Mouse (Mus musculus) hindbrain, embryonic 13.5 days (tissue): ENCODE data around the gene Picalm. TPM values are rescaled to one million over a fixed set of nuclear protein-coding genes. Genes with fewer than 3 reads are reported as not detected.
"Not testable (repeated sequence)": the region's sequence is repeated elsewhere in the genome, so short reads cannot be mapped to it uniquely, and the experiment has no call there.

Source experiments
- ATAC-seq: fragments of 200-750 bp; cut with Nextera tagmentation; 2 replicates; pipeline ENCODE4 v1.8.0; 2017; ENCODE audit warnings: moderate TSS enrichment; ENCODE audit not compliant: low FRiP score
- H3K27ac ChIP-seq: fragments of 300-500 bp; sonication (generic); 2 replicates; pipeline ENCODE4 v1.5.1; 2015; ENCODE audit warnings: inconsistent platforms, mild to moderate bottlenecking, moderate library complexity
- H3K27me3 ChIP-seq: fragments of 300-500 bp; sonication (generic); 2 replicates; pipeline ENCODE4 v1.6.1; 2015; ENCODE audit warnings: mild to moderate bottlenecking, inconsistent platforms
- H3K36me3 ChIP-seq: fragments of 300-500 bp; sonication (generic); 2 replicates; pipeline ENCODE4 v1.6.1; 2015; ENCODE audit warnings: mild to moderate bottlenecking, inconsistent platforms
- H3K4me1 ChIP-seq: fragments of 300-500 bp; sonication (generic); replicated peaks from 2 replicates; pipeline ENCODE4 v1.6.1; 2015; ENCODE audit warnings: inconsistent platforms
- H3K4me2 ChIP-seq: fragments of 300-500 bp; sonication (generic); 2 replicates; pipeline ENCODE4 v1.6.1; 2015; ENCODE audit warnings: inconsistent platforms, mild to moderate bottlenecking, moderate library complexity
- H3K4me3 ChIP-seq: fragments of 300-500 bp; sonication (generic); 2 replicates; pipeline ENCODE4 v1.5.1; 2015; ENCODE audit warnings: mild to moderate bottlenecking, inconsistent platforms
- H3K9ac ChIP-seq: fragments of 300-500 bp; sonication (generic); 2 replicates; pipeline ENCODE4 v1.6.1; 2015; ENCODE audit warnings: mild to moderate bottlenecking, inconsistent platforms
- H3K9me3 ChIP-seq: fragments of 300-500 bp; sonication (generic); 2 replicates; pipeline ENCODE4 v1.6.1; 2016; ENCODE audit warnings: inconsistent platforms
- WGBS: fragments of 180-500 bp; shearing (Covaris S2); methylation state at CpG from one replicate; pipeline ENCODE4 v1.1.7; 2015; 5-methylcytosine and 5-hydroxymethylcytosine counted together
- polyA plus RNA-seq: library from polyadenylated mRNA; unstranded; fragments of >200 nt; fragmentation: Nextera tagmentation; extraction: Ambion mirVana; gene quantifications from 2 replicates; pipeline ENCODE4 v1.2.1, GENCODE M21; 2015

The Picalm gene
- polyA plus RNA-seq, 1 experiment from 2014 or later, result 42.4 TPM

DNA sequence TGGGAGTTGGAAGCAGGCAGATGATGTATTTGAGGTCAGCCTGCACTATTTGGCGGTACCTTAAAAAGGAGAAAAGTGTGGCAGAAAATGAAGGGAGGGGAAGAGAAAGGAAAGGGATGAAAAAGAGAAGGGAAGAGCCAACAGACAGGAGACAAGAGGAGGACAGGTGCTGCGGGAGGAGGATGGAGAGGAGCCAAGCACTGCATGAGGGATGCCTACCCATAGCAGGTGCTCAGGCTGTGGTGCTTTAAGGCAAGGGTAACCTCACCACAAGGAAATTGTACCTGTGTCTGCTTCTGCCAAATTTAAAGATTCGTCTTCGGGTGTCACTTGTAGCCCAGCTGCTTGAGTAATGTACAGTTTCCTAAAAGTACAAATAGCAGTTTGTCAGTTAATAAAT is 98.1 kb downstream of the Picalm start:
- no peak overlapping the region for H3K27ac ChIP-seq
- no peak for ATAC-seq
- H3K27me3 ChIP-seq, result no peaks in the 10 kb centered on the region
- WGBS, result 90% methylated on average over 4 of the region's 4 CpGs
- H3K9me3 ChIP-seq, result no peaks in the 10 kb centered on the region
- no peaks in the 10 kb centered on the region for H3K4me1 ChIP-seq
- no peaks in the 10 kb centered on the region for H3K36me3 ChIP-seq
- no peak overlapping the region for H3K4me2 ChIP-seq
- H3K4me3 ChIP-seq, result no peak overlapping the region
- no peak overlapping the region for H3K9ac ChIP-seq

DNA sequence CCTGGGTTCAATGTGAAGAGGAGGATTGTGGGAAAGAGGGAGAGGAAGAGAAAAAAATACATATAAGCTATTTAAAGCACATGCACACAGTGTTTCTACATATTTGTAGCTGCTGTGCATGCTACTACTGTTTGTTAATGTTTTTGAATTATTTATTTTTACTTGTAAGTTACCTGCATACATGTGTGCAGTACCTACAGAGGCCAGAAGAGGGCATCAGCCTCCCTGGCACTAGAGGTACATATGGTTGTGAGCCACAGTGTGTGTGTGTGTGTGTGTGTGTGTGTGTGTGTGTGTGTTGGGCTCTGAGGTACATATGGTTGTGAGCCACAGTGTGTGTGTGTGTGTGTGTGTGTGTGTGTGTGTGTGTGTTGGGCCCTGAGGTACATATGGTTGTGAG is 98.9 kb downstream of the Picalm start:
- not testable (repeated sequence) for H3K9ac ChIP-seq, ATAC-seq, H3K36me3 ChIP-seq, H3K4me3 ChIP-seq, H3K9me3 ChIP-seq, H3K27me3 ChIP-seq, H3K27ac ChIP-seq, H3K4me1 ChIP-seq, H3K4me2 ChIP-seq

DNA sequence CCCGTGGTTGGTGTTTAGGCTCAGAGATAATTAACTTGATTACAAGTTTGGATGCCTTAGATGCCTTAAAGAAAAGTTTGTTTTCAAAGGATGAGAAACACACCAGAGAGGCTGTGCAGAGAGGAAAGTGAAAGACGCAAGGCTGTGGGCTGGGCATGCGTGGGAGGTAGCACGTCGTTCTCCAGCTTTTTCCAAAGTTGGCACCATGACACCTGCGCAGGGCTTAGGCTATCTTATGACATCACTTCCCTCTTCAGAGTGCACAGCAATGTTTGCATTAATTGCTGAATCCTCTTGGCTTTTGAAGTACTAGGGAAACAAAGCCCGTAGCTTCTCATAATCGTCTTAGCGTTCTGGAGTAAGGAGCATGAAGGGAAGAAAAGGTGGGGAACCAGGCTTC is 101.4 kb downstream of the Picalm start:
- Histone ChIP-seq H3K9ac (no peak overlapping the region), H3K27ac (no peak overlapping the region), H3K9me3 (no peaks in the 10 kb centered on the region), H3K27me3 (no peaks in the 10 kb centered on the region), H3K4me1 (no peaks in the 10 kb centered on the region), H3K4me3 (no peak overlapping the region), H3K4me2 (no peak overlapping the region), H3K36me3 (no peaks in the 10 kb centered on the region)
- WGBS, result 83% methylated on average over 9 of the region's 9 CpGs
- no peak for ATAC-seq

DNA sequence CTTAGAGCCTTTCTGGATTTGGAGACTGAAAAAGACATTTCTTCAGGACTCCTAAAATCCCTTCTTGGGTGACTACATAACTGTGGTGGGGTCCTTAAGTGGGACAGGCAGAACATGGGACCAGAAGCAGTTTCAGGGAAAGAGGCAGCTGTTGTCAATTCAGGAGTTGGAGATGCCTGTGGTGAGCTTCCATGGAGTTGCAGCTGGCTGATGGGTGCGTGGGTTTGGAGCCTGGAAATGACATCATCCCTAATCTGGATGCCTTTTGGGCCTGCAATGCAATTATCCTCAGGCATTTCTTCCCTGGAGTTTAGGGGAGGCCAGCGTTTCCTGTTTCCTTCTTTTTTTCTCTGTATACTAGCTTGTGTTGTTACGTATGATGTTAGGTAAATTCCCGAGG is 103.9 kb downstream of the Picalm start:
- no peaks in the 10 kb centered on the region for H3K27me3 ChIP-seq
- WGBS, result 63% methylated on average over 4 of the region's 4 CpGs
- ATAC-seq, result no peak
- no peaks in the 10 kb centered on the region for H3K9me3 ChIP-seq
- H3K9ac ChIP-seq, result no peak overlapping the region
- H3K4me2 ChIP-seq, result no peak overlapping the region
- no peaks in the 10 kb centered on the region for H3K4me1 ChIP-seq
- no peaks in the 10 kb centered on the region for H3K36me3 ChIP-seq
- no peak overlapping the region for H3K4me3 ChIP-seq
- no peak overlapping the region for H3K27ac ChIP-seq

DNA sequence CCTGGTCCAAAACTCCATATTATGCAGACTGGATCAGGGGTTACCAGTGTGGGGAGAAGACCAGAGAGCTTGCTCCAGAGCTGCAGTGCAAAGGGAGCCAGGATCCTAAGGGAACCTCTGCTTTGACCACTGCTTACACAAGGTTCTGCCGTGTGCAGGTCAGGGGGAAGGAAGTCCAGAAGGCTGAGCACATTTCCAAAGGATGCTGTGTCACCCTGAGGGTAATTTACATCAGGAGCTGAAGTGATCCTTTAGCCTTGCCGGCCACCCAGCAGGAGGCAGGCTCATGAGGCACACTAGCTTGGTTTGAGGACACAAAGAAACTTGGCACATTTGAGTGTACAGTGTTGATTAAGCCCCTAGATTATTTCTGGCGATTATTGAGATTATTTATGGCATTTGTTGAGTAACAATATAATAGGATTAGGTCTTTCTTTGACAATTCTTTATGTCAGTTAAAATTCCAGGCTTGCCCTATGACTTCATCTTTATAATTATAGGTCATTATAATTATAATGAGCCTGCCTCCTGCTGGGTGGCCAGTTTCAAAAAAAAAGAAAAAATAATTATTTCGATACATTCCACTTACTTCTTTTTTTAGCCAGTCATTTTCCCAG is 106.4 kb downstream of the Picalm start:
- no peak for ATAC-seq
- Histone ChIP-seq H3K4me3 (no peak overlapping the region), H3K4me2 (no peak overlapping the region), H3K4me1 (no peaks in the 10 kb centered on the region), H3K9ac (no peak overlapping the region), H3K27me3 (no peaks in the 10 kb centered on the region), H3K27ac (no peak overlapping the region), H3K36me3 (no peaks in the 10 kb centered on the region), H3K9me3 (no peaks in the 10 kb centered on the region)
- 52% methylated on average over 4 of the region's 4 CpGs for WGBS

DNA sequence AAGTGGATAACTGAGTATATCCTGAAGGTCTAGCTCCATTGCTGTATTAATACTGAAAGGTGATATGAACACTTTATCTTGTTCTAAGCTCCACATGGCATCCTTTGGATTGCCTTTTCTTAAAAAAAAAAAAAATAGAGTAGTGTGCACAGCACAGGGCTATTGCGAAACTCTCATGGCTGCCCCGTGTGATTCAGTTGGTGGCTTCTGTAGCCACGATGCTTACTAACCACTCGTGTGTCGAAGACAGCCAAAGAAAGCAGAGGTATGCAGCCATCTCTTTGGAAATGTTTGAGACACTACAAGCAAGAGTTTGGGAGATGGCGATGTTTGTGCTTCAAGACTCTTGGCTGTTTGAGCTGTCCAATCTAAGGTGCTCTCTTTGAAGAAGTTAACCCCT is 113.1 kb downstream of the Picalm start:
- Histone ChIP-seq H3K4me2 (no peak overlapping the region), H3K27ac (no peak overlapping the region), H3K27me3 (no peaks in the 10 kb centered on the region), H3K4me3 (no peak overlapping the region), H3K9me3 (no peaks in the 10 kb centered on the region), H3K36me3 (no peaks in the 10 kb centered on the region), H3K4me1 (no peaks in the 10 kb centered on the region), H3K9ac (no peak overlapping the region)
- ATAC-seq, result no peak
- WGBS, result 92% methylated on average over 6 of the region's 6 CpGs

DNA sequence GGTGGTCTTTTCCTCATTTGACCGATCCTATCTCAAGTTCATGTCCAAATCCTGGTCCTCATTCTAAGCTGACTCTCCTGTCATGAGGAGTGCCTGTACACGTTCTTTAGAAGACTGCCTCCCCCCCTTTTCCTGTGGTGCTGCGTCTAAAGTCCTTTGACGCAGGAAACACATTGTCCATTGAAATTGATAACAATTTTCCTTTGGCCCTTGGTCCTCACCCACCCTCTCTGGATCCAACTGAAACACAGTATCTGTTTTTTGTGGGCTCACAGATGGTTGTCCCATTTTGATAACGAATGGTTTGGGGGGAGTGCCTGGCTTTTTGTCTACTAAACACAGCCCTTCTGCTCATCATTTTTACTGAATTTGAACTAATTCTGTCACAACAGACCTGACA is 113.6 kb downstream of the Picalm start:
- H3K4me3 ChIP-seq, result no peak overlapping the region
- no peaks in the 10 kb centered on the region for H3K4me1 ChIP-seq
- no peaks in the 10 kb centered on the region for H3K36me3 ChIP-seq
- no peaks in the 10 kb centered on the region for H3K27me3 ChIP-seq
- H3K4me2 ChIP-seq, result no peak overlapping the region
- ATAC-seq, result no peak
- H3K9me3 ChIP-seq, result no peaks in the 10 kb centered on the region
- H3K9ac ChIP-seq, result no peak overlapping the region
- no peak overlapping the region for H3K27ac ChIP-seq
- WGBS, result 80% methylated on average over 5 of the region's 5 CpGs

DNA sequence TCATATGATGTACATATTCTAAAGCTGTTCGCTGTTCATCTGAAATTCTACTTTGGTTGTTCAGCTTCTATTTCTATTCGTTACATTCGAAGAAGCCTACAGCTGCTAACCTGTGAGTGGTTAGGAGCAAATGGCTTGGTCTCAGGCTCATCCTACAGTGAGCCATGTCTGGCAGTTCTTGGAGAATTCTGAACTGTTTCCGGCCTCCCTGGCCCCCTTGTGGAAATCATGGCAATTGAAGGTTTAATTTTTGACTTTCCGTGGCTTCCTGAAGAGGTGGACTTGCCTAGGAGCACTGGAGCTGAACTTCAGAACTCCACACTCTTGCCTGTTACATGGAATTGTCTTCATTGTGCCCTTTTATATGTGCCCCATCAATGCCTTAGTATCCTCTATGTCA is 122.9 kb downstream of the Picalm start:
- Histone ChIP-seq H3K9me3 (no peaks in the 10 kb centered on the region), H3K27ac (no peak overlapping the region), H3K9ac (no peak overlapping the region), H3K4me1 (no peaks in the 10 kb centered on the region), H3K4me3 (no peak overlapping the region), H3K4me2 (no peak overlapping the region), H3K27me3 (no peaks in the 10 kb centered on the region), H3K36me3 (no peaks in the 10 kb centered on the region)
- WGBS, result 78% methylated on average over 5 of the region's 5 CpGs
- ATAC-seq, result no peak

DNA sequence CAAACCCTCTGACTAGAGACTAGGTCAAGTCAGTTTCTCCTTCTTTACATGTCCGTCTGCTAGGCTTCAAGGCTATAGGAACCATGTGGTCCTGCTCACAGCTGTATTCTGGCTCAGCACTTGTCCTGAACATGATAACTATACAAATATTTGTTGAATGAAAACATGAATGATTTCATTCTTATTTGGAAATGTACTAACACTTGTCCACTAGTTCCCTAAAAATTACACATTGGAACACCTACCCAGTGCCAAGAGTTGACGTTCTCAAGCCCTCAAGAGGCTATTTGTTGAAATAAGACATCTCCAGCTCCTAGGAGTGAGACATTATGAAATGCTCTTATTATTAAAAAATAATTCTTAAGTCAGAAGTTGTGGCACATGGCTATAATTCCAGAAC is 128.7 kb downstream of the Picalm start:
- H3K9ac ChIP-seq, result no peak overlapping the region
- no peaks in the 10 kb centered on the region for H3K36me3 ChIP-seq
- H3K27me3 ChIP-seq, result no peaks in the 10 kb centered on the region
- no peak overlapping the region for H3K4me2 ChIP-seq
- H3K4me3 ChIP-seq, result no peak overlapping the region
- H3K4me1 ChIP-seq, result peaks cover 12% of the 10 kb centered on the region
- WGBS, result 90% methylated on average over 2 of the region's 2 CpGs
- H3K9me3 ChIP-seq, result no peaks in the 10 kb centered on the region
- ATAC-seq, result no peak
- H3K27ac ChIP-seq, result no peak overlapping the region

DNA sequence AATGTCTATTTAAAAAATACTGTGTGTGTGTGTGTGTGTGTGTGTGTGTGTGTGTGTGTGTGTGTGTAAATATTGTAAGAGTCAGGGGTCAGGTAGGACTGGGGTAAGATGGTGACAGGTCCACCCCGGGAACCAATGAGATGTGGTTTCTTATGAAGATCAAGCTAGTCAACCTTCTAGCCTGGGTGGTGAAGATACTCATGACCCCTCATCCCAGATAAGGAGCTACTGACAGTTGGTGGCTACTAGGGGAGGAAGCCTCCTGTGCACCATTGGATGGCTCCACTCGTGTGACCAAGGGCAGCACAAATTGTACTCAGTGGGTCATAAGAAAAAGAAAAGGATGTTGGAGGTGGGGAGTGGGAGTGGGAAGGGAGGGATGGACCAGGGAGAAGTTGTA is 129.9 kb downstream of the Picalm start:
- Histone ChIP-seq H3K9ac (no peak overlapping the region), H3K27me3 (no peaks in the 10 kb centered on the region), H3K27ac (no peak overlapping the region), H3K4me1 (peaks cover 12% of the 10 kb centered on the region), H3K4me3 (no peak overlapping the region), H3K9me3 (no peaks in the 10 kb centered on the region), H3K4me2 (no peak overlapping the region), H3K36me3 (no peaks in the 10 kb centered on the region)
- 86% methylated on average over 2 of the region's 2 CpGs for WGBS
- ATAC-seq, result no peak

DNA sequence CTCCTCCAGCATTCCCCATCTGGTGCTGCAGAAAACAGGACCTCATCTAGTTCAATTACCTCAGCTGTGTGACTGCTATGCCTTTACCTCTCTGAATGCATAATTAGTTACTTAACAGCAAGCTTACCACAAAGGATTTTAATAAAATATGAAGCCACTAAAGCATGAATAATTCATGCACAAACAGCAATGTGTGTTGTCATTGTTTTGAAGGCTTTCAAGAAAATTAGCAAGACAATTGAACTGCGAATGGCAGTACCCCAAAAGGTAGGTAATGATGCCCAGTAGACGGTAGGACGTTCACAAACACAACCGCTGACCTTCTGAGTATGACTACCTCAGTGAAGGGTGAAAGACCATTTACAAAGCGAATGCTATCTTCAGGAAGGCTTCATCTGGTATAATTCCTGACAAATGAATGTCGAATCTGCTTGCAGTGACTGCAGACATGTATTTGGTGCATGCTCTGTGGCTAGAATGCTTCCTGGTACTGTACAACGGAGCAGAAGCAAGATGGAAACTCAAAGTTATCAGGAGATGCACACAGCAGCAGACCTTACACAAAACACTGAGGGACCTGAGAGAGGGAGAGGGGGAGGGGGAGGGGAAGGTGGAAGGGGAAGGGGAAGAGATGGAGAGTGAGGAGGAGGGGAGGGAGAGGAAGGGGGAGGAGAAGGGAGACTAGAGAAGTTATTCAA is 132.0 kb downstream of the Picalm start:
- Histone ChIP-seq H3K4me3 (0 out of 2 replicates have a peak overlapping the region, but pooled peaks have one; percentile 1), H3K27me3 (no peaks in the 10 kb centered on the region), H3K36me3 (no peaks in the 10 kb centered on the region), H3K27ac (peak overlapping the region; percentile 75), H3K9ac (no peak overlapping the region), H3K4me2 (peak overlapping the region; percentile 30), H3K4me1 (peaks cover 16% of the 10 kb centered on the region), H3K9me3 (no peaks in the 10 kb centered on the region)
- ATAC-seq, result peak; percentile 82
- WGBS, result 18% methylated on average over 7 of the region's 7 CpGs
